Mouse (Mus musculus) layer of hippocampus, adult 2 months (tissue): ENCODE measurements around the gene Josd2. TPM values are rescaled to one million over a fixed set of nuclear protein-coding genes. Genes with fewer than 3 reads are reported as not detected.
A peak's percentile ranks its signal among the peaks of the same experiment; 100 is the strongest.

ENCODE experiments used
- DNase-seq, 2 experiments: peaks; one replicate each; pipeline ENCODE4 v3.0.0; 2022; ENCODE audit warnings: low spot score in 2 of 2
- H3K27ac ChIP-seq: fragments of 200-600 bp; 2 replicates; pipeline ENCODE4 v1.8.1; 2022
- H3K4me3 ChIP-seq: fragments of 200-600 bp; 2 replicates; pipeline ENCODE4 v1.8.1; 2022; ENCODE audit warnings: mild to moderate bottlenecking
- CTCF ChIP-seq: fragments of 200-600 bp; conservative IDR thresholded peaks from 2 replicates; pipeline ENCODE4 v1.8.1; 2022; ENCODE audit warnings: antibody characterized with exemption, mild to moderate bottlenecking, moderate library complexity
- total RNA-seq, 2 experiments: library from RNA; stranded (reverse); gene quantifications; 2 replicates each; pipeline ENCODE4 v1.2.3; 2021

Gene Josd2
- total RNA-seq, 2 experiments from 2014 or later = 91.3 to 92.0 TPM

DNA sequence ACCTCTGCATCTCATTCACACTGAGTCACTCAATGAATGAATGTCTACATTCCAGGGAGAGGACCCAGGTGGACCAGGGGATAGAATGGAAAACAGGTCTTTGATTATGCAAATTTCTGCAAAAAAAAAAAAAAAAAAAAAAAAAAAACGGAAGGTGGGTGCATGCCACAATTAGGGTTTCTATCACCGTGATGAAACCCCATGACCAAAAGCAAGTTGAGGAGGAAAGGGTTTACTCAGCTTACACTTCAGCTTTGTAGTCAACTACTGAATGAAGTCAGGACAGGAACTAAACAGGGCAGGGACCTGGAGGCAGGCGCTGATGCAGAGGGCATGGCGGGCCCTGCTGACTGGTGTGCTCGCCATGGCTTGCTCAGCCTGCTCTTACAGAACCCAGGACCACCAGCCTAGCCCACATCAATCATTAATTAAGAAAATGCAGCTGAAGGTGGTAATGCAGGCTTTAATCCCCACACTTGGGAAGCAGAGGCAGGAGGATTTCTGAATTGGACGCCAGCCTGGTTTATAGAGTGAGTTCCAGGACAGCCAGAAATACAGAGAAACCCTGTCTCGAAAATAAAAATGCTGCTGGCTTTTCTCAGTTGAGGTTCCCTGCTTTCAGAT, 17.9 kb downstream of the Josd2 start:
- TF ChIP-seq CTCF = no peak
- no peak overlapping the region for H3K4me3 ChIP-seq
- no peak for DNase-seq
- H3K27ac ChIP-seq = peak overlapping the region; percentile 82

DNA sequence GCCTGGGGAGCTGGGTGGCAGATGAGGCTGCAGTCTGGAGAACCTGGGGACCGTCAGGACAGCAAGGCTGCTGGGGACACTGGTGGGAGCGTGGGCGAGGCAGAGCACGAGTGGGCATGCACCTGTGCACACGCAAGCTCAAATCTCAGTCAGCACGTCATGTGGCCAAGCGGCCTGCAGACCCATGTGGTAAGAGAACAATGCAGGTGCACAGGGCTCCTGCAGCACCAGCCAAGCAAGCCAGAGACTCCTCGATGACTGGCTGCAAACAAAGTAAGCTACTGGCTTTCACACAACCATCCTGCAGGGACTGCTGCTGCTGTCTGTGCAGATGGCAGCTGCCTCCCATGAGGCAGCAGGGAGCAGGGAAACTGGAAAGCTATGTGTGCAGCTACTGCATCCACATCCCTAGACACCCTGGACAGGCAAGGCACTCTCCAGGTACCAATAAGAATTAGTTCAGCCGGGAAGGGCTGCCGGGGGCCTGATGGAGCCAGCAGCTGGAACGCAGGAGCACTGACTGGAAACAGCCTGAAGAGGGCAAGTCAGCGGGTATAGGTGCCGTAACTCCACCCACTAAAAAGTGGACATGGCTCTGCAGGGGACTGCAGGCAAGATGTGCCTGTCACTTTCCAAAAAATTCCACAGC, 19.3 kb downstream of the Josd2 start:
- TF ChIP-seq CTCF = no peak
- no peak for DNase-seq
- Histone ChIP-seq H3K27ac (peak overlapping the region; percentile 82), H3K4me3 (no peak overlapping the region)

DNA sequence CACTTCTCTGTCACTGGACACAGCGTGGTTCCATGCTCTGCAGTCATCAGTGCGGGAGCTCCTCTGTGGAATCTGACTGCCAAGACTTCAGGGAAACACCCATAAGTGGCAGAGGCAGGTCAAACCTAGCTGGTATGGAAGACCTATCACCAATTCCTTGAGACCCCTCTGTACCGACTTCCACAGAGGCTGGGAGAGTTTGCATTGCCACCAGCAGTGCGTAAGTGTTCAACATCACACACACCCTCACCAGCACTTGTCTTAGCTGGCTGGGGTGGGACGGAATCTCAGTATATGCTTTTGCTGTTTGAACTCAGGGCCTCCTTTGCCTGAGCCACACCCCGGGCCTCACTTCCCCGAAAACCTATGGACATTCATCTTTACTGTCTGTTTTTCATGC, 20.2 kb downstream of the Josd2 start:
- no peak for DNase-seq
- H3K4me3 ChIP-seq = no peak overlapping the region
- TF ChIP-seq CTCF = no peak
- no peak overlapping the region; the same call in 1 of the 2 replicates for H3K27ac ChIP-seq

DNA sequence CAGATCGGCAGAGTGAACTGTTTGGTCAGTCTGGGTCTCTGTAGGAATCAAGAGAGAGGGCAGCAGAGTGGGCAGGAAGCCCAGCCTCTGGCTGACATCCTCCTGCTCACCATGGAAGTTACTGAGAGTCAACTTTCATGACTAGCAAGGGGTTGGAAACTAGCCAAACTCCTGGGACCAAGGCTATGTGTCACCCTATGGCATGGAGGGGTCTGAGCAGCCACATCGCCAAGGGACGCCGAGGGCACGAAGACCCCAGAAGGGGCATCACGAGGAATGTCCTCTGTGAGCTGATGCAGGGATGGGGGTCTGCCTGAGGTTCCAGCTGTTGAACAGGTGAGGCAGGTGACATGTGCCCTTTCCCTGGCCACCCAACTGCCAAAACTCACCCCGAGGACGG, 20.8 kb downstream of the Josd2 start:
- no peak for DNase-seq
- TF ChIP-seq CTCF = no peak

DNA sequence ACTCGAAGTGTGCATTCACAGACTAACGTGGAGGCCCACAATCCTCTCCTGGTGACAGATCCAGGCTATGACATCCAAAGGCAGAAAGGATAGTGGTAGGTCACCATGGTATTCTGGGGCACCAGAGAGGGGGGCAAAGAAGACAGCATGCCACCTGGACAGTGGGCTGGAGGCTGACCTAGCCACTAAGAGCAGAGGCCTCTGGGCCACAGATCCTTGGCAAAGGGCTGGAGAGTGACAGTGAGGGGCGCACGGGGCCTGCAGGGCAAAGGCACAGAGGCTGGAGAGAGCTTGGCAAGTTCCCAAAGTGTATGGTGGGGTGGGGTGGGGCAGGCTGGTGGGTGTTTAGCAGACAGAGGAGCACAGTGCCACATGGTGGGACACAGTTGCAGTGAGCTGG, 22.5 kb downstream of the Josd2 start:
- Histone ChIP-seq H3K27ac (no peak overlapping the region), H3K4me3 (no peak overlapping the region)
- no peak for TF ChIP-seq CTCF
- DNase-seq = no peak

More for the DNA sequence above, 20.8 kb downstream of the Josd2 start:
- Histone ChIP-seq H3K4me3 (no peak overlapping the region), H3K27ac (no peak overlapping the region)

DNA sequence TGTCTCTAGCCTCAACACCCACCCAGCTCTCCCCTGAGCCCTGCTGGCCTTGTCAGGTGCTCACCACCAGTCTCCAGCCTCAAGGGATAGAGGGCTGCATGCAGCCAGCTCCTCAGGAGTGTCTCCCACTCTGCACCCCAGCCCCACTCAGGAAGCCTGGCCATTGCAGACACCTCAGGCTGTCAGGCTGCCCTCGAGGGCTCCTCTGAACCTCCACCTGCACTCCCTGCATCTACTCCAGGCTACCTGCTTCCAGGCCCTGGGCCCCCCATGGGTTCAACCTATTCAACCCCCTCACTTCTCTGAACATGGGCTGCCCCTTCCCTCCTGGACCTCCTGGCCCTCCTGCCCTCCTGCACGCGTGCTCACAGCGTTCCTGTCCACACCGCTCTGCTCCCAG, 23.6 kb downstream of the Josd2 start:
- H3K27ac ChIP-seq = no peak overlapping the region
- DNase-seq = no peak
- no peak for TF ChIP-seq CTCF
- no peak overlapping the region for H3K4me3 ChIP-seq

DNA sequence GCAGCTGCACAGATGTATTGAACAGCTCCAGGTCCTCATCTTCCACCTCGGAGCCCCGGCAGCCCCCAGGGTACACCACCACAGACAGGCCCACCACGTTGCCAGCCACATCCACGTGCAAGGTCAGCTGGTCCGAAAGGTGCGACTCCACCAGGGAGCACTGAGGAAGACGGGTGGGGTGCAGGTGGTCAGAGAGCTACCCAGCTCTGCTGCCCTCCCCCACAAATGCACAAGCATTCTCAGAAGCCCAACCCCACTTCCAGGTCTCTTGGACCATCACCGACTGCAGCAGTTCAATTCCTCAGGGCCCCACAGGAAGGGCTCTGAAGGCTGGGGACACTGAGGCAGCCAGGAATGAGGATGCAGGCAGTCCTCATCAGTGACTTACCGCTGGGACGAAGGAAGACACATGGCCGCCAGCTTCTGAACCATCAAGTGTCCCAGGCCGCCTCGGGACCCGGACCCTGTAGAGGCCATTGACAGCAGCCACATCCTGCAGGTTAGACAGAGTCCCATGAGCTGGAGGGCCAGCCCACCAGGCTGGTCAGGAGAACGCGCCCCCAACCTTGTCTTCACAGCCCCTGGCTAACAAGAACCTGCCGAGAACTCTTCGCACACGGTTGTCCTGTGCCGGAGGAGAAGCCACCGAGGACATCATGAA, 24.5 kb downstream of the Josd2 start:
- TF ChIP-seq CTCF = no peak
- no peak for DNase-seq
- H3K27ac ChIP-seq = no peak overlapping the region
- no peak overlapping the region for H3K4me3 ChIP-seq

DNA sequence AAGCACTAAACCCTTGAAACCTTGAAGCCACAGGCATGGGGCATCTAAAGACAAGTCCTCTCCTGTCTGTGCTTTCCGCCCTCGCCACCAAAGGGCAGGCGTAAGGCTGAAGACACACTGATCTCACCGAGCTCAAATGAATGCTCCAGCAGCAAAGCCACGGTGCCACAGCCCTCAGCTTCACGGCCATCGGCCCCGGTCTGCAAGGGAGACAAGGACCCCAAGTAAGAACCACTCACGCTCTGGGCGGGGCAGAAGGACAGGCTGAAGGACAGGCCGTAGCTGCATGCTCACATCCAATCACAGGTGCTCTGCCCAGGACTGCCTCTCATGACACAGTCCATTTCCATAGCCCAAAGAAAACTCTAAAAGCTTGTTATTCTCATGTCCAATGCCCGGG, 26.9 kb downstream of the Josd2 start:
- Histone ChIP-seq H3K4me3 (no peak overlapping the region; the same call in 1 of the 2 replicates), H3K27ac (no peak overlapping the region)
- no peak for DNase-seq
- TF ChIP-seq CTCF = no peak

DNA sequence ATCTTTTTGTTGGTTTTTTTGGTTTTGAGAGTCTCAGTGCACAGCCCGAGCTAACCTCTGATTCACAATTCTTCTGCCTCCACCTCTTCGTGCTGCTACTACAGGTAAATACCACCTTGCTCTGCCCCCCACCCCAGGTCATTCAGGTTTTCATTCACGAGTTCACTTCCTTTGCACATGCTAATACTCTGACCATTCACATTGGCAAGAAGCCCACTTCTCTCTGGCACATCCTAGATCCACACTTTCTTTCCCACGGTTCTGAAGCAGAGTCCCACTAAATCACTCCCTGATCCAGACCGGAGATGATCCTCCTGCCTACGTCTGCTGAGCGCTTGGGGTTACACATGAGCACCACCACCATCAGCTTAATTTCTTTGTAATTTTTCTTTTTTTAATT, 27.3 kb downstream of the Josd2 start:
- H3K27ac ChIP-seq = peak overlapping the region; percentile 99
- no peak for TF ChIP-seq CTCF

DNA sequence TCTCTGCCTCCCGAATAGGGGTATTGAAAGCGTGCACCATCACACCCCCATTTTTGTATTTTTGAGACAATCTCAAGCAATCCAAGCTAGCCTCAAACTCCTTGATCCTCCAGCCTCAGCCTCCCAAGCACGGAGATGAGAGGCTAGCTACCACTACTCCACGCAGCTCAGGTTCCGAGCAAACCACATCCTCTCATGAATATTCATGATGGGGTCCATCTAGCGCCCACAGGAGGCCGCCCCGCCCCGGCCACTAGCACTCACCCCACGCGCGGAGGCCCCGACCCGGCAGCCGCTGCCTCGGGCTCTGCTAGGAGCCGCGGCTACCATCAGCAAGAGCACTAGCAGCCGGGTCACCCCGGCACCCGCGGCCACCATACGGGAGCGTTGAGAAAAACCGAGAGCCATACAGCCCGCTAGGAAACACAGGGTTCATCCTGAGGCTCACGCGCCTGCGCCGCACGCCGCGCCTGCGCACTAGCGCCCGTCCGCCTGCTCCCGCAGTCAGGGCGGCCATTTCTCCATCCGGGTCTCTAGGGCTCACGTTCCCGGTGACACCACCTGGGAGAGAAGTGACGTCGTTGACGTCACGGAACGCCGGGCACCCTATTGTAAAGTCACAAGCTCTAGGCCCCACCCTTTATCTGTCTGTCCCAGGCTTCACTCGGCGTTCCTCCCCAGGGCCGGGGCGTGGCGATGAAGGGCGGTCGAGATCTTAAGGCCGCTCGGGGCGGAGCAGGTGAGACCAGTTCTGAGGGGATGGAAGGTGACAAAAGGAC, 28.4 kb downstream of the Josd2 start, which contains the start of the genes Emc10 and Fam71e1:
Gene Emc10, minus strand, starts transcription at position 538 of the 779 bp plus-strand sequence.
Gene Fam71e1, plus strand, starts transcription at position 590 of the 779 bp plus-strand sequence.
- TF ChIP-seq CTCF = peak; percentile 42
- Histone ChIP-seq H3K4me3 (peak within 1 kb of the TSS; percentile 73), H3K27ac (peak within 1 kb of the TSS; percentile 99)
- DNase-seq = peak; percentile 97 to 99

More for the DNA sequence above, 27.3 kb downstream of the Josd2 start:
- H3K4me3 ChIP-seq = peak overlapping the region; percentile 73
- no peak for DNase-seq

DNA sequence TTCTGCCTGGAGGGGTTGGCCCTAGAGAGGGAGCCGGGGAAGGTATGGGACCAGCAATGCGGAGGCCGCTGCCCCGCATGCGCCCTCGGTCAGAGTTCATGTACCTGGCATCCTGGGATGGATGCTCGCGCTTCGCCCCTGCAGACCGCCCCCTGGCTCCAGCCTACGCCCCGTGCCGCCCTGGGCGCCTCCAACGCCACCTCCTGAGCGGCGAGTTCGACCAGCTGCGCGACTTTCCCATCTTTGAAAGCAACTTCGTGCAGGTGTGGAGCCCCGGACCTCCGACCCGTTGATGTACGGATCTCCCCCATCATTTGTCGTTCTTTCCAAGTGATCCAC, 29.0 kb downstream of the Josd2 start:
- H3K27ac ChIP-seq = peak overlapping the region; percentile 99
- peak overlapping the region; percentile 73 for H3K4me3 ChIP-seq
- DNase-seq = no peak
- TF ChIP-seq CTCF = no peak

DNA sequence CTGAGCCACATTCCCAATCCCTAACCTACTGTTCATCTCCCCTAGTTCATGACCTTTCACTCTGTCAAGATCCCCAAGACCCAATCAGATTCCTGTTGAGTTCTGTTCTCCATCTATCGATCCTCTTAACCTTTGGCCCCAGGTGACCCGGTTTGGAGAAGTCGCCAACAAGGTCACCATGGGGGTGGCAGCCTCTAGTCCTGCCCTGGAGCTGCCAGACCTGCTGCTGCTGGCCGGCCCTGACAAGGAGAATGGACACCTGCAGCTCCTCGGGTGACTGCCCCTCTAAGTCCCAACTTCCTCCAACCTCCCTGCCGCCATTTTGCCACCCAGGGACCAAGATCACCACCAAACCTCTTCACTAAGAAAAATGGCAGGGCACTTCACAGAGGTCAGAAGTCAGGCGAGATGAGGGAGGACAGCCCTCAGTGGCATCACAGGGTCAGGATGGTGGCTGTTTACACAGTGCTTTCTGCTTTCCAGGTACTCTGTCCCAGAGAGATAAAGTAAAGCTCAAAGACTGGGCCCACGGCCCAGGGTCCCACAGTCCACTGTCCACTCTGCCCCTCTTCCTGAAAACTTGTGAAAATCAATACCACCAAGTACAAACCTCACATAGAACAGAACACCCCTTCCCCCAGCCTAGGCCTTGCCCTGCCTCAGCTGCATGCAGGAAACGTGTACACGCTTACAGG, 29.7 kb downstream of the Josd2 start:
- no peak overlapping the region for H3K27ac ChIP-seq

DNA sequence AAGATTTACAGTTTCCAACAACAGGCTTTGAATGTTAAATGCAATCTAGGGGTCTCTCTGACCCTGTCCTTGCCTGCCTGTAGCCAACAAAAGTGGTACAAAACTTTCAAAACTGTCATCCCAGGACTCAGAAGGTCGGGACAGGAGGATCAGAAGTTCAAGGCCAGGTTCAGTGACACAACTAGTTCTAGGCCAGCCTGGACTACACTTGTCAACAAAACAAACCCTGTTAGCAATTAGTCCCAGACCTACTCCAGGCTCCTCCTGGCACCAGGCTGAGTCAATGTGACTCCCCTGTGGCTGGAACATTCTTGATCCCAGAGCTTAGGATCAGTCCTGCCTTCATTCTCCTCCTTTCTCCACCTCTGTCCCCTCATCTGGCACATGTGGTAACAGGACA, 31.1 kb downstream of the Josd2 start:
- no peak overlapping the region for H3K4me3 ChIP-seq
- no peak for TF ChIP-seq CTCF
- no peak overlapping the region for H3K27ac ChIP-seq
- no peak for DNase-seq

More for the DNA sequence above, 29.7 kb downstream of the Josd2 start:
- peak overlapping the region; percentile 73 for H3K4me3 ChIP-seq
- DNase-seq = no peak
- TF ChIP-seq CTCF = no peak
